Mouse (Mus musculus): ENCODE data around the gene Adgrv1. TPM values are rescaled to one million over a fixed set of nuclear protein-coding genes. Genes with fewer than 3 reads are reported as not detected.

The Adgrv1 gene
- polyA plus RNA-seq, 1 experiment from 2014 or later = 0.86 TPM

GRCm38 (mm10) chr13:81110479-81110878, 522.5 kb downstream of the Adgrv1 start:
- ATAC-seq (ENCODE audit: insufficient number of reproducible peaks, insufficient read depth, low FRiP score, low read depth) = no peak
- Histone ChIP-seq H3K4me3 (ENCODE audit: control insufficient read depth in 1 of 2, insufficient read depth in 1 of 2, low read depth in 1 of 2, low read length in 2 of 2) (no peak overlapping the region), H3K4me1 (ENCODE audit: control insufficient read depth in 2 of 2, insufficient read depth in 2 of 2, low read length in 2 of 2) (peaks cover 2 to 19% of the 10 kb centered on the region in 2 experiments), H3K36me3 (ENCODE audit: control insufficient read depth, insufficient read depth, low read length) (no peaks in the 10 kb centered on the region), H3K9ac (ENCODE audit: low read length) (no peak overlapping the region), H3K27me3 (ENCODE audit: control insufficient read depth, insufficient read depth, low read length) (no peaks in the 10 kb centered on the region), H3K4me2 (ENCODE audit: low read length) (no peak overlapping the region), H3K27ac (replicated peaks in 1 of 2; ENCODE audit: control insufficient read depth in 1 of 2, insufficient read depth in 1 of 2, low read depth in 2 of 2, low read length in 2 of 2) (no peak overlapping the region), H3K9me3 (ENCODE audit: control insufficient read depth, low read length) (no peaks in the 10 kb centered on the region)
- 82% methylated on average over 4 of the region's 4 CpGs for WGBS

GRCm38 (mm10) chr13:81109676-81110075, 523.3 kb downstream of the Adgrv1 start:
- H3K4me3 ChIP-seq (ENCODE audit: control insufficient read depth in 1 of 2, insufficient read depth in 1 of 2, low read depth in 1 of 2, low read length in 2 of 2) = no peak overlapping the region
- H3K27ac ChIP-seq (replicated peaks in 1 of 2; ENCODE audit: control insufficient read depth in 1 of 2, insufficient read depth in 1 of 2, low read depth in 2 of 2, low read length in 2 of 2) = no peak overlapping the region
- H3K9me3 ChIP-seq (ENCODE audit: control insufficient read depth, low read length) = no peaks in the 10 kb centered on the region
- ATAC-seq (ENCODE audit: insufficient number of reproducible peaks, insufficient read depth, low FRiP score, low read depth) = no peak
- H3K9ac ChIP-seq (ENCODE audit: low read length) = no peak overlapping the region
- H3K36me3 ChIP-seq (ENCODE audit: control insufficient read depth, insufficient read depth, low read length) = no peaks in the 10 kb centered on the region
- 77% methylated on average over 6 of the region's 6 CpGs for WGBS
- H3K27me3 ChIP-seq (ENCODE audit: control insufficient read depth, insufficient read depth, low read length) = no peaks in the 10 kb centered on the region
- H3K4me1 ChIP-seq (ENCODE audit: control insufficient read depth in 2 of 2, insufficient read depth in 2 of 2, low read length in 2 of 2) = peaks cover 2 to 19% of the 10 kb centered on the region in 2 experiments
- no peak overlapping the region for H3K4me2 ChIP-seq (ENCODE audit: low read length)

- no peak overlapping the region for H3K4me2 ChIP-seq (ENCODE audit: low read length)
- H3K27ac ChIP-seq (replicated peaks in 1 of 2; ENCODE audit: control insufficient read depth in 1 of 2, insufficient read depth in 1 of 2, low read depth in 2 of 2, low read length in 2 of 2) = peak overlapping the region; percentile 12 to 30; a peak in 2 of 4 replicates
- no peak overlapping the region for H3K9ac ChIP-seq (ENCODE audit: low read length)
- H3K36me3 ChIP-seq (ENCODE audit: control insufficient read depth, insufficient read depth, low read length) = no peaks in the 10 kb centered on the region
- no peaks in the 10 kb centered on the region for H3K9me3 ChIP-seq (ENCODE audit: control insufficient read depth, low read length)
- H3K4me3 ChIP-seq (ENCODE audit: control insufficient read depth in 1 of 2, insufficient read depth in 1 of 2, low read depth in 1 of 2, low read length in 2 of 2) = no peak overlapping the region
- no peaks in the 10 kb centered on the region for H3K27me3 ChIP-seq (ENCODE audit: control insufficient read depth, insufficient read depth, low read length)
- peaks cover 4 to 24% of the 10 kb centered on the region in 2 experiments for H3K4me1 ChIP-seq (ENCODE audit: control insufficient read depth in 2 of 2, insufficient read depth in 2 of 2, low read length in 2 of 2)
- 49% methylated on average over 8 of the region's 8 CpGs for WGBS
- ATAC-seq (ENCODE audit: insufficient number of reproducible peaks, insufficient read depth, low FRiP score, low read depth) = no peak
Observed at GRCm38 (mm10) chr13:81108526-81109302, 524.2 kb downstream of the Adgrv1 start.

GRCm38 (mm10) chr13:81107436-81107835, 525.5 kb downstream of the Adgrv1 start:
- Histone ChIP-seq H3K9ac (ENCODE audit: low read length) (no peak overlapping the region), H3K4me2 (ENCODE audit: low read length) (no peak overlapping the region), H3K27ac (replicated peaks in 1 of 2; ENCODE audit: control insufficient read depth in 1 of 2, insufficient read depth in 1 of 2, low read depth in 2 of 2, low read length in 2 of 2) (0 out of 4 replicates have a peak overlapping the region, but pooled peaks of 1 of the 2 experiments have one; percentile 38), H3K4me1 (ENCODE audit: control insufficient read depth in 2 of 2, insufficient read depth in 2 of 2, low read length in 2 of 2) (peaks cover 7 to 34% of the 10 kb centered on the region in 2 experiments), H3K9me3 (ENCODE audit: control insufficient read depth, low read length) (no peaks in the 10 kb centered on the region), H3K36me3 (ENCODE audit: control insufficient read depth, insufficient read depth, low read length) (no peaks in the 10 kb centered on the region), H3K27me3 (ENCODE audit: control insufficient read depth, insufficient read depth, low read length) (no peaks in the 10 kb centered on the region), H3K4me3 (ENCODE audit: control insufficient read depth in 1 of 2, insufficient read depth in 1 of 2, low read depth in 1 of 2, low read length in 2 of 2) (no peak overlapping the region)
- ATAC-seq (ENCODE audit: insufficient number of reproducible peaks, insufficient read depth, low FRiP score, low read depth) = no peak
- 25% methylated on average over 5 of the region's 5 CpGs for WGBS

GRCm38 (mm10) chr13:81103794-81104193, 529.2 kb downstream of the Adgrv1 start:
- H3K4me1 ChIP-seq (ENCODE audit: control insufficient read depth in 2 of 2, insufficient read depth in 2 of 2, low read length in 2 of 2) = peaks cover 5 to 31% of the 10 kb centered on the region in 2 experiments
- no peaks in the 10 kb centered on the region for H3K27me3 ChIP-seq (ENCODE audit: control insufficient read depth, insufficient read depth, low read length)
- no peaks in the 10 kb centered on the region for H3K36me3 ChIP-seq (ENCODE audit: control insufficient read depth, insufficient read depth, low read length)
- H3K27ac ChIP-seq (replicated peaks in 1 of 2; ENCODE audit: control insufficient read depth in 1 of 2, insufficient read depth in 1 of 2, low read depth in 2 of 2, low read length in 2 of 2) = peak overlapping the region; percentile 85 to 91
- H3K4me2 ChIP-seq (ENCODE audit: low read length) = 0 out of 2 replicates have a peak overlapping the region, but pooled peaks have one; percentile 23
- no peak overlapping the region for H3K4me3 ChIP-seq (ENCODE audit: control insufficient read depth in 1 of 2, insufficient read depth in 1 of 2, low read depth in 1 of 2, low read length in 2 of 2)
- ATAC-seq (ENCODE audit: insufficient number of reproducible peaks, insufficient read depth, low FRiP score, low read depth) = peak; percentile 78
- no peak overlapping the region for H3K9ac ChIP-seq (ENCODE audit: low read length)
- WGBS = 18% methylated on average over 4 of the region's 4 CpGs
- no peaks in the 10 kb centered on the region for H3K9me3 ChIP-seq (ENCODE audit: control insufficient read depth, low read length)

- no peaks in the 10 kb centered on the region for H3K9me3 ChIP-seq (ENCODE audit: control insufficient read depth, low read length)
- no peaks in the 10 kb centered on the region for H3K36me3 ChIP-seq (ENCODE audit: control insufficient read depth, insufficient read depth, low read length)
- H3K27me3 ChIP-seq (ENCODE audit: control insufficient read depth, insufficient read depth, low read length) = no peaks in the 10 kb centered on the region
- H3K4me3 ChIP-seq (ENCODE audit: control insufficient read depth in 1 of 2, insufficient read depth in 1 of 2, low read depth in 1 of 2, low read length in 2 of 2) = no peak overlapping the region
- 78% methylated on average over 2 of the region's 2 CpGs for WGBS
- H3K4me2 ChIP-seq (ENCODE audit: low read length) = no peak overlapping the region
- no peak for ATAC-seq (ENCODE audit: insufficient number of reproducible peaks, insufficient read depth, low FRiP score, low read depth)
- H3K27ac ChIP-seq (replicated peaks in 1 of 2; ENCODE audit: control insufficient read depth in 1 of 2, insufficient read depth in 1 of 2, low read depth in 2 of 2, low read length in 2 of 2) = no peak overlapping the region
- no peaks in the 10 kb centered on the region for H3K4me1 ChIP-seq (ENCODE audit: control insufficient read depth in 2 of 2, insufficient read depth in 2 of 2, low read length in 2 of 2)
- H3K9ac ChIP-seq (ENCODE audit: low read length) = no peak overlapping the region
Observed at GRCm38 (mm10) chr13:81096424-81096823, 536.5 kb downstream of the Adgrv1 start.

GRCm38 (mm10) chr13:81094513-81094912, 538.4 kb downstream of the Adgrv1 start:
- no peak overlapping the region; a peak in 1 of 4 replicates for H3K27ac ChIP-seq (replicated peaks in 1 of 2; ENCODE audit: control insufficient read depth in 1 of 2, insufficient read depth in 1 of 2, low read depth in 2 of 2, low read length in 2 of 2)

More at GRCm38 (mm10) chr13:81094513-81094912, 538.4 kb downstream of the Adgrv1 start:
- Histone ChIP-seq H3K4me1 (ENCODE audit: control insufficient read depth in 2 of 2, insufficient read depth in 2 of 2, low read length in 2 of 2) (no peaks in the 10 kb centered on the region), H3K27me3 (ENCODE audit: control insufficient read depth, insufficient read depth, low read length) (no peaks in the 10 kb centered on the region), H3K4me3 (ENCODE audit: control insufficient read depth in 1 of 2, insufficient read depth in 1 of 2, low read depth in 1 of 2, low read length in 2 of 2) (no peak overlapping the region), H3K9ac (ENCODE audit: low read length) (no peak overlapping the region), H3K9me3 (ENCODE audit: control insufficient read depth, low read length) (no peaks in the 10 kb centered on the region), H3K4me2 (ENCODE audit: low read length) (no peak overlapping the region), H3K36me3 (ENCODE audit: control insufficient read depth, insufficient read depth, low read length) (no peaks in the 10 kb centered on the region)
- 57% methylated on average over 6 of the region's 6 CpGs for WGBS
- ATAC-seq (ENCODE audit: insufficient number of reproducible peaks, insufficient read depth, low FRiP score, low read depth) = no peak

Data from heart, embryonic 14.5 days (tissue).